Mouse (Mus musculus): ENCODE data around the gene Rab5if.

GRCm38 (mm10) chr2:156868994-156869393, 6.1 kb downstream of the Rab5if start:
- no peak for TF ChIP-seq CTCF (IDR thresholded peaks at IDR 0.05; ENCODE audit: low read depth)
- no peak for TF ChIP-seq EP300 (IDR thresholded peaks at IDR 0.05; ENCODE audit: low read depth)
